Mouse (Mus musculus) myocyte (in vitro differentiated cells): ENCODE data around the gene Fam83f. TPM values are rescaled to one million over a fixed set of nuclear protein-coding genes. Genes with fewer than 3 reads are reported as not detected.

Experiments
- H3K27me3 ChIP-seq: one replicate; pipeline ENCODE4 v1.6.1; 2011; ENCODE audit not compliant: control insufficient read depth, insufficient read depth, insufficient read length
- H3K36me3 ChIP-seq: one replicate; pipeline ENCODE4 v1.6.1; 2011; ENCODE audit not compliant: control insufficient read depth, insufficient read depth
- H3K4me2 ChIP-seq: one replicate; pipeline ENCODE4 v1.6.1; 2011; ENCODE audit warnings: low read depth, control low read depth
- H3K4me3 ChIP-seq: one replicate; pipeline ENCODE4 v1.5.1; 2011; ENCODE audit warnings: mild to moderate bottlenecking, control low read depth, moderate library complexity
- H3K79me2 ChIP-seq: one replicate; pipeline ENCODE4 v1.6.1; 2011; ENCODE audit not compliant: control insufficient read depth, insufficient read depth
- H3ac ChIP-seq: one replicate; pipeline ENCODE4 v1.6.1; 2011; ENCODE audit not compliant: control insufficient read depth, insufficient read length
- CEBPB ChIP-seq: IDR thresholded peaks from 2 replicates; pipeline ENCODE4 v1.6.1; 2011; ENCODE audit warnings: mild to moderate bottlenecking, moderate library complexity; ENCODE audit not compliant: poor library complexity, insufficient read depth, severe bottlenecking
- E2F4 ChIP-seq: IDR thresholded peaks from one replicate; pipeline ENCODE4 v1.6.1; 2011; ENCODE audit warnings: mild to moderate bottlenecking, control low read depth, moderate library complexity; ENCODE audit not compliant: insufficient read depth
- MAX ChIP-seq: IDR thresholded peaks from one replicate; pipeline ENCODE4 v1.6.1; 2011; ENCODE audit warnings: low read depth, mild to moderate bottlenecking, control low read depth
- MYOD1 ChIP-seq, 3 experiments: IDR thresholded peaks; one replicate each; pipeline ENCODE4 v1.6.1; 2011; ENCODE audit warnings: control low read depth in 2 of 3, low read depth in 2 of 3, mild to moderate bottlenecking in 2 of 3, moderate library complexity in 1 of 3; ENCODE audit not compliant: insufficient read length in 2 of 3, control insufficient read depth in 1 of 3
- MYOG ChIP-seq, 3 experiments: IDR thresholded peaks; one replicate each; pipeline ENCODE4 v1.6.1; 2011; ENCODE audit warnings: control low read depth in 2 of 3, low read depth in 2 of 3, mild to moderate bottlenecking in 2 of 3; ENCODE audit not compliant: insufficient read length in 2 of 3, control insufficient read depth in 1 of 3, insufficient read depth in 1 of 3
- POLR2A ChIP-seq: IDR thresholded peaks from one replicate; pipeline ENCODE4 v1.6.1; 2011; ENCODE audit warnings: low read depth, mild to moderate bottlenecking, control low read depth, moderate library complexity; ENCODE audit not compliant: insufficient read length
- POLR2AphosphoS2 ChIP-seq: IDR thresholded peaks from one replicate; pipeline ENCODE4 v1.6.1; 2011; ENCODE audit warnings: low read depth, control low read depth; ENCODE audit not compliant: insufficient read length
- REST ChIP-seq: IDR thresholded peaks from one replicate; pipeline ENCODE4 v1.6.1; 2011; ENCODE audit warnings: mild to moderate bottlenecking, control low read depth, moderate library complexity; ENCODE audit not compliant: insufficient read depth, insufficient read length
- SRF ChIP-seq: IDR thresholded peaks from one replicate; pipeline ENCODE4 v1.6.1; 2011; ENCODE audit warnings: low read depth; ENCODE audit not compliant: control insufficient read depth, insufficient read length
- TCF12 ChIP-seq: IDR thresholded peaks from one replicate; pipeline ENCODE4 v1.6.1; 2011; ENCODE audit warnings: mild to moderate bottlenecking, control low read depth; ENCODE audit not compliant: poor library complexity, insufficient read depth, severe bottlenecking
- TCF3 ChIP-seq: IDR thresholded peaks from one replicate; pipeline ENCODE4 v1.6.1; 2011; ENCODE audit warnings: low read depth, control low read depth; ENCODE audit not compliant: insufficient read length
- USF1 ChIP-seq: IDR thresholded peaks from one replicate; pipeline ENCODE4 v1.6.1; 2011; ENCODE audit warnings: low read depth, mild to moderate bottlenecking, control low read depth, moderate library complexity
- polyA plus RNA-seq: library from polyadenylated mRNA; unstranded; fragments of >200 nt; fragmentation: generic; extraction: Trizol; gene quantifications from one replicate; pipeline ENCODE4 v1.2.1, GENCODE M21; 2012; ENCODE audit warnings: missing spikeins

Fam83f gene
- polyA plus RNA-seq, 1 experiment: not detected

- H3K4me2 ChIP-seq: no peak overlapping the region
- H3ac ChIP-seq: no peak overlapping the region
- H3K79me2 ChIP-seq: no peaks in the 10 kb centered on the region
- no peaks in the 10 kb centered on the region for H3K36me3 ChIP-seq
- peaks cover 38% of the 10 kb centered on the region for H3K27me3 ChIP-seq
- H3K4me3 ChIP-seq: no peak overlapping the region
- TF ChIP-seq USF1: no peak
- no peak for TF ChIP-seq MYOG (IDR thresholded peaks at IDR 0.05; ENCODE audit: control insufficient read depth in 1 of 3, insufficient read depth in 1 of 3, insufficient read length in 2 of 3, low read depth in 2 of 3)
- no peak for TF ChIP-seq POLR2AphosphoS2
- TF ChIP-seq MAX: no peak
- TF ChIP-seq E2F4: no peak
- TF ChIP-seq SRF: no peak
- TF ChIP-seq POLR2A: no peak
- no peak for TF ChIP-seq TCF3
- TF ChIP-seq REST: no peak
- TF ChIP-seq MYOD1 (IDR thresholded peaks at IDR 0.05; ENCODE audit: control insufficient read depth in 1 of 3, insufficient read length in 2 of 3, low read depth in 2 of 3): no peak
- no peak for TF ChIP-seq CEBPB
- TF ChIP-seq TCF12: no peak
Measured at GRCm38 (mm10) chr15:80702910-80703309, 31.3 kb downstream of the Fam83f start.

GRCm38 (mm10) chr15:80703495-80703894 is 31.8 kb downstream of the Fam83f start:
- H3K27me3 ChIP-seq: peaks cover 32% of the 10 kb centered on the region
- no peaks in the 10 kb centered on the region for H3K79me2 ChIP-seq
- no peak overlapping the region for H3K4me3 ChIP-seq
- no peak overlapping the region for H3K4me2 ChIP-seq
- TF ChIP-seq TCF3 (no peak), MAX (no peak), CEBPB (no peak), SRF (no peak), REST (no peak), USF1 (no peak), POLR2A (no peak)
- H3K36me3 ChIP-seq: no peaks in the 10 kb centered on the region
- H3ac ChIP-seq: no peak overlapping the region

- Histone ChIP-seq H3K36me3 (no peaks in the 10 kb centered on the region), H3K27me3 (peaks cover 24% of the 10 kb centered on the region), H3K4me3 (no peak overlapping the region), H3ac (no peak overlapping the region), H3K4me2 (no peak overlapping the region), H3K79me2 (no peaks in the 10 kb centered on the region)
- no peak for TF ChIP-seq TCF12
- TF ChIP-seq TCF3: no peak
- peak in 1 of 3 experiments; percentile 14 for TF ChIP-seq MYOG (IDR thresholded peaks at IDR 0.05; ENCODE audit: control insufficient read depth in 1 of 3, insufficient read depth in 1 of 3, insufficient read length in 2 of 3, low read depth in 2 of 3)
Measured at GRCm38 (mm10) chr15:80704267-80704666, 32.6 kb downstream of the Fam83f start.

- no peaks in the 10 kb centered on the region for H3K79me2 ChIP-seq
- no peaks in the 10 kb centered on the region for H3K36me3 ChIP-seq
- peak overlapping the region; percentile 94 for H3K4me2 ChIP-seq
- TF ChIP-seq E2F4 (no peak), CEBPB (no peak), POLR2A (no peak), MYOD1 (IDR thresholded peaks at IDR 0.05; ENCODE audit: control insufficient read depth in 1 of 3, insufficient read length in 2 of 3, low read depth in 2 of 3) (peak in 1 of 3 experiments; percentile 1), MYOG (IDR thresholded peaks at IDR 0.05; ENCODE audit: control insufficient read depth in 1 of 3, insufficient read depth in 1 of 3, insufficient read length in 2 of 3, low read depth in 2 of 3) (peak in 1 of 3 experiments; percentile 11)
- H3ac ChIP-seq: no peak overlapping the region
- H3K4me3 ChIP-seq: no peak overlapping the region
- H3K27me3 ChIP-seq: peaks cover 13% of the 10 kb centered on the region
Measured at GRCm38 (mm10) chr15:80705828-80706549, 34.3 kb downstream of the Fam83f start.

- no peak for TF ChIP-seq SRF
- Histone ChIP-seq H3K4me3 (no peak overlapping the region), H3K36me3 (no peaks in the 10 kb centered on the region), H3K79me2 (no peaks in the 10 kb centered on the region), H3K4me2 (peak overlapping the region; percentile 94), H3ac (no peak overlapping the region), H3K27me3 (peaks cover 7% of the 10 kb centered on the region)
Measured at GRCm38 (mm10) chr15:80706596-80706995, 34.9 kb downstream of the Fam83f start.
